Mouse (Mus musculus): ENCODE results near the gene Grid2ip.
A peak's percentile ranks its signal among the peaks of the same experiment; 100 is the strongest.

The Grid2ip gene

GRCm38 (mm10) chr5:143356686-143357388 is at the start of gene Grid2ip:
Grid2ip (plus strand) TSS chr5:143357338.
- DNase-seq: no peak

- DNase-seq: no peak
These were observed 48.3 kb upstream of the Grid2ip start for GRCm38 (mm10) chr5:143308825-143309224.

DNA sequence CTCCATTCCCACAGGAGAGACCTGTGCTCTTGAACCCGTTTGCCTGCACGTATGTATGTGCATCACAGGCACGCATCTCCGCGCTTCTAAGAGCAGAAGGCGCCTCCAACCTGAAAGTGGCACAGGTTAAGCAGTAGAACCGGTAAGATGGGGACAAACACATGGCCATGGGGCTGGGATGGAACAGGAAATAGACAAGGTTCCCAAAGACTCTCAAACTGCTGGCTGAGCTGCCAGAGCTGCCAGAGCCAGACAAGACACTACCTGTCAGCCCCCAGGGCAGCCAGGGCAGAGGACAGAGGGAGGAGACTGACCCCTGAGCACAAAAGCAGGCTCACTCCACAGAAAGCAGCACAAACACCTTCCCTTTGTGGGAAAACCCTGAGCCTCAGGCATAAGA is 47.2 kb upstream of the Grid2ip start:
- DNase-seq: no peak

GRCm38 (mm10) chr5:143311886-143312285 is 45.3 kb upstream of the Grid2ip start:
- peak; percentile 59 for DNase-seq

- no peak for DNase-seq
These were observed 42.9 kb upstream of the Grid2ip start for GRCm38 (mm10) chr5:143314183-143314729.

DNA sequence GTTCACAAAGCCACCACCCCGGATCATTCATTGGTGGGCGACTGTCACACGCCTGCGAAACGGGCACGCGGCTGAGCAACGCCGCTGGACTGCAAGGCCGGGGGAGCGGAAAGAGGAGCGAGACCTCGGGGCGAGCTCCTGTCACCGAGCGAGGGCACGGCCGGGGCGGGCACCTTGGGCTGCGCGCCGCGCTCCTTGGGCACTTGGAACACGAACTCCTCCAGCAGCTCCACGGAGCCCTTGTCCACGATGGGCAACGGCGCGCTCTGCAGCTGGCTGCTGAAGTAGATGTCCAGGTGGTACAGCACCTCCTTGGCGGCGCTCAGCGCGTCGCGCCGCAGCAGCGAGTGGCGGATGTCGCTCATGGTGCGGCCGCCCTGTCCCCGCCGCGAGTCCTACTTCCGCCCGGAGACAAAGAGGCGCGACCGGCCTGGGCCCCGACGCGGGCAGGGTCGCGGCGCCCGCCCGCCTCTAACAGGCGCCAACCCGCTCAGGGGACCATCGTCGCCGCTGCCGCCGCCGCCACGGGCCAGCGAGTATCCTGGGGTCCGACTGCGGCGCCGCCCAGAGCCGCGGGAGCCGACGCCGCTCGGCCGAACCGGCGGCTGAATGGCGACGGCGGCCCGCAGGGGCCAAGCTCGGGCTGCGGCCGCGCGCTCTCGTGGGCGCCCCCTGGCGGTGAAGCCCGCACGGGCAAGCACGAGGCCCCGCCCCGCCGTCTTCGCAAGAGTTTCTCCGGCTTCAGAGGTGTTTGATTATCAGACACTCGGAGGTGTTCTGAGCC is 42.2 kb upstream of the Grid2ip start, which contains the start of gene E130309D02Rik:
Gene E130309D02Rik (minus strand): TSS at position 631 of the 784 bp plus-strand sequence.
- peak; percentile 90 for DNase-seq

GRCm38 (mm10) chr5:143315514-143315888 is 41.6 kb upstream of the Grid2ip start:
- DNase-seq: no peak

GRCm38 (mm10) chr5:143316605-143317287 is 40.4 kb upstream of the Grid2ip start:
- no peak for DNase-seq

- DNase-seq: no peak
These were observed 39.9 kb upstream of the Grid2ip start for GRCm38 (mm10) chr5:143317288-143317610.

DNA sequence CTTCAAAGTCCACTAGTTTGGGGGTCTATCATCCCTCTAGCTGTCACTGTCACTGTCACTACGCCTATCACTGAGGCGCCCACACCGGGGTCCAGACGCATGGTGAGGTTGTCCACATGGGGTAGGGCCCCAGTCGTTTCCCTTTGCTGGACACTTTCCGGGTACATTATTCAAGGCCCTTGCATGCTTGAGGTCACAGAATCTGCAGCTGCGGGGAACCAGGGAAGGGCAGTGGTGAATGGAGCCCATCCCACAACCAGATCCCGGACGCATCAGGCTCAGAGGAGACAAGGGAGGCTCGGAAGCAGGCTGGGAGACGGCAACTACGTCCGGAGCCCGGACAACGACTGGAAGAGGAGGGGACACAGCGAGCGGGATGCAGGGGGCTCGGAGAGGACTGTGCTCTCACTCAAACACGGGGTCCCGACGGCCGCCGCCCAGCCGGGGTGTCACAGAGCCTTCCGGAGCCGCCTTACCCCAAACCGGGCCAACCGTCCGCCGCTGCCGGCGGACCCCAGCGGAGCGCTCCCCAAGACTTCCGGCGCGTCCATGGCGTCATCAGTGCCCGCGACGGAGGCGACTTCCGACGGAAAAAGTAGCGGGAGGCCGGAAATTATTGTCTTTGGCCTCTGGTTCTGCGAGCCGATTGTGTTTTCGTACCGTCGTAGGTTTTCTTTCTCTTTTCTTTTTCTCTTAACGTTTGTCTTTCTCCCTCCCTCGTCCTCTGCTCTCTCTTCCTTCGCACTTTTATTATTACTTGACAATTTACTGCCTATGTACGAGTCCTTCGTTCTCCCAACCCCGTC is 28.2 kb upstream of the Grid2ip start, which contains the start of gene Zdhhc4:
Gene Zdhhc4 (minus strand): TSS at position 567 of the 806 bp plus-strand sequence.
- peak; percentile 93 for DNase-seq

GRCm38 (mm10) chr5:143333872-143334271 is 23.3 kb upstream of the Grid2ip start:
- DNase-seq: peak; percentile 60

DNA sequence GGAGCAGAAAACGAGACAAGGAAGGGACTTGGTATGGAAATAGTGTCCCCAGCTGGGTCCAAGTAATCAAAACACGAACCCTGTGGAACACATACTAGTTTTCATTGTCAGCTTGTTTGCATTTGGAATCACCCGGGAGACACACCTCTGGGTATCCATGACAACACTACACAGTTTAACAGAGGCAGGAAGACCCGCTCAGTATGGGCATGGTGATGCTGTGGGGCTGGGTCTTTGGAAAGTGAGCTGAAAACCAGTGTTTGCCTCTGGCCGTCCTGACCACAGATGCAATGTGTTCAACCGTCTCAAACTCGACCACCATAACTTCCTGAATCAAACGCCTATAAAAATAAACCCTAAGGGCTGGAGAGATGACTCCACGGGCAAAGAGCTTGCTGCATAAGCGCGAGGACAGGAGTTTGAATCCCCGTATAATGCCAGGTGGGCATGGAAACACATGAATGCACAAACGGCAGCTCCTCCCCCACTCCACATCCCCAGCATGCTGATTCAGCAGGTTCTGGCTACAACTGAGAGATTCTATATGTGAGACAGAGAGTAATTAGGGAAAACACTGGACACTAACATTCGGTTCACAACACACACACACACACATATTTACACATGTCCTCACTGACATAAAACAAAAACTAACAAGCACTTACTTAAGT is 22.6 kb upstream of the Grid2ip start:
- DNase-seq: no peak

DNA sequence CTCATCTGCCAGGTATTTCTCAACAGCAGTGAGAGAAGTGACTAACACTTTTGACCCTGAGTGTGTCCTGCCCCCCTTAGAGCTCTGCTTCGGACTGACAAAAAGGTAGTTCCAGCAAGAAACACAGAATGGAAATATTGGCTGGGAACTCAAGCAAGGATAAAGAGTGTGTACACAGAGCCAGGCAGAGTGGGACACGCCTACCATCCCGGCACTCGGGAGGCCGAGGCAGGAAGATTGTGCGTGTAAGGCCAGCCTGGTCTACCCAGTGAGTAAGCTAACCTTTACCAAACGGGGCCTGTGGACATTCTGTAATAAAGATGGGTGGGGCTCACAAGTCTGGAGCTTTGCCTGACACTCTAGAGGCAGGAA is 22.1 kb upstream of the Grid2ip start:
- DNase-seq: no peak

DNA sequence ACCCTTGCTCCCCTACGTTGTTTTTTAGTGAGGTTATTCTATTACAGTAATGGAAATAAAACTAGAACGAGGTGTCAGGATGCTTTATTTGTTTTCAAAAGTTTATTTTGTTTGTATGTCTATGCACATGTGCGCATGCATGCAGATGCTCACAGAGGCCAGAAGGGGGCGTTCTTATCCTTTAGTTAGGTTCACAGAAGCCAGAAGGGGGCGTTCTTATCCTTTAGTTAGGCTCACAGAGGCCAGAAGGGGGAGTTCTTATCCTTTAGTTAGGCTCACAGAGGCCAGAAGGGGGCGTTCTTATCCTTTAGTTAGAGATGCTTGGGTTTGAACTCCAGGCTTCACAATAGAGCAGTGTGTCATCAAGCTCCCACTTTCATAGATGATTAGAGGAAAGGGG is 20.6 kb upstream of the Grid2ip start:
- no peak for DNase-seq

GRCm38 (mm10) chr5:143339603-143340002 is 17.5 kb upstream of the Grid2ip start:
- no peak for DNase-seq

DNA sequence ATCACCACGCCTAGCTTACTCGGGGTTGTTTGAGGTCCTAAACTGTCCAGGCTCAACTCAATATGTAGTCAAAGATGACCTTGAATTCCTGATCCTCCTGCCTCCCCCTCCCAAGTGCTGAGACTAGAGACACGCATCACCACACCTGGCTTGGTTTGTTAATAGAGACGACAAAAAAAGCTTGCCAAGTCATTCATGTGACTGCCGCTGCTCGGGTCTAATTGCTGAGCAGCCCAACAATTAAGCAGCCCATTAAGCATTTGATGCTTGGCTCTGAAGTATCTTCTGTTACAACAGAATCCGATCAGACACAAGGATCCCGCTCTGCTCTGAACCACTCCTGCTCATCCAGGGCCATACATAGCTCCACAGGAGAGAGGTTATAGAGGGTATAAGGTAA is 10.8 kb upstream of the Grid2ip start:
- DNase-seq: no peak

DNA sequence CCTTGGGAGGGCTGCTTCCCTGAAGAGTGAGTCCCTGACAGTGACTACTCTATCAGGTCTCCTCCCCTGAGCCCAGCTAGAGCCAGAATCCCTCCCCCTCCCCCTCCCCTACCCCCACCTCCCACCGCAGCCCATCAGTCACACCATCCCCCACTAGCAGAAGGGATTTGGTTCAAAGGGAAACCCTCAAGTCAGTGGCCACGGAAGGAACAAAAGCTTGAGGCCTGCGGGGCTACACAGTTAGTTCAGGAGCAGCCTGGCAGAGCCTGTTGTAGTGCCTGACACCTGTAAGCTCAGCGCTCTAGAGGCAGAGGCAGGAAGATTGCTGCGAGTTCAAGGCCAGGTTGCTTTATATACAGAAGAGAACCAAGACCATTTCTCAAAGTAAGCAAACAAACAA is 1.1 kb upstream of the Grid2ip start:
- no peak for DNase-seq

DNA sequence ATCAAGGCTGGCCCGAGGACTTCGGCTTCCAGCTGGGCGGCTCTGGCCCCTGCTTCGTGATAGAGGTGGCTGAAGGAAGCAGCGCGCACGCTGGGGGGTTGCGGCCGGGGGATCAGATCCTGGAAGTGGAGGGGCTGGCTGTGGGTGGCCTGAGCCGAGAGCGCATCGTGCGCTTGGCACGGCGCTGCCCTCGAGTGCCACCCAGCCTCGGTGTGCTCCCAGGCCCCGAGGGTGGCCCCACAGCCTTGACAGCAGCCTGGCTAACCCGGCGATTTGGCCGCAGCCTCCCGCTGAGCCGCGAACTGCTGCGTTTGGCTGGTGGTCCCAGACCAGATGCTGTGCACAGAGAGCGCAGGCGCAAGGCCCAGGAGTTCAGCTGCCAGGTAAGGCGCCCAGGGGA is 426 bp downstream of the Grid2ip start:
- no peak for DNase-seq

DNA sequence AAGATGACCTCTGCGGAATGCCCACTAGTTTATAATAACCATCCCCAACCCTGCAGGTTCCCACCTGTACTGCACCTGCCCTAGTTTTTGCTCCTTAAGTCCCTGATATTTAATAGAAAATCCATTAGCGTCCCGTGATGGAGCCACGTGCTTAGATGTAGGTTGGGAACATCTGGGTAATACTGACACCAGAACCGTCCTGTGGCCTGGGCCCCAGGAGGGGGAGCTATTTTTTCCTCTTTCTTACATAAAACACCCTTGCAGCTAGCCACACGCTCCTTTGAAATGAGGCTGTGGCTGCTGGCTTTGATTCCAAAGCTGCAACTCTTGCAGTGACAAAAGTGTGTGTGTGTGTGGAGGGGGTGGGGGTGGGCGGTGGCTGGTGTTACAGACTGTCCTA is 2.1 kb downstream of the Grid2ip start:
- DNase-seq: no peak

DNA sequence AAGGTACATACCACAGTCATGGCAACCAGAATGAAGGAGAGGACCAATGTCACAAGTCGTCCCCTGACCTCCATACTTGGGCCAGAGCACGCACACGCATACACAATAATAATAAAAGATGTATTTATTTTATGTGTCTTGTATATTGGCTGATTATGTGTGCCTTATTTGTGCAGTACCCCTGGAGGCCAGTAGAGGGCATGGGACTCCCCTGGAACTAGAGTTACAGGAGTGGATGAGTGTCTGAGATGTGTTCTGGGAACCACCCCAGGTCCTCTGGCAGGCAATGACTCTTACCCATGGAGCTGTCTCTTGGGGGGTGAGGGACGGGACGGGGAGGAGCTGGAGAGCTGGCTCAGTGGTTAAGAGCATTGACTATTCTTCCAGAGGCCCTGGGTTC is 2.9 kb downstream of the Grid2ip start:
- DNase-seq: no peak

GRCm38 (mm10) chr5:143361428-143361827 is 4.3 kb downstream of the Grid2ip start:
- no peak for DNase-seq

All from right cerebral cortex, postnatal 25 days (tissue).